Mouse (Mus musculus): ENCODE data around the gene Stn1. TPM values are rescaled to one million over a fixed set of nuclear protein-coding genes. Genes with fewer than 3 reads are reported as not detected.

Gene Stn1
- polyA plus RNA-seq, 1 experiment, result 12.7 TPM

GRCm38 (mm10) chr19:47454167-47455000, 82.9 kb downstream of the Stn1 start:
- DNase-seq (ENCODE audit: low read depth), result no peak

- no peak for DNase-seq (ENCODE audit: low read depth)
Measured at GRCm38 (mm10) chr19:47453352-47453751, 84.0 kb downstream of the Stn1 start.

GRCm38 (mm10) chr19:47452682-47453081, 84.6 kb downstream of the Stn1 start:
- no peak for DNase-seq (ENCODE audit: low read depth)

GRCm38 (mm10) chr19:47452211-47452610, 85.1 kb downstream of the Stn1 start:
- DNase-seq (ENCODE audit: low read depth), result no peak

GRCm38 (mm10) chr19:47451476-47452113, 85.7 kb downstream of the Stn1 start:
- no peak for DNase-seq (ENCODE audit: low read depth)

Other genes starting within 250 kb of the Stn1 start
- gene Sh3pxd2a, start 73.1 kb downstream of the Stn1 start, polyA plus RNA-seq (2012; rRNA removed), result 45.5 and 48.1 TPM in 2 replicates
- 11.5 and 12.3 TPM in 2 replicates for gene Slk, start 42.2 kb upstream of the Stn1 start, polyA plus RNA-seq (2012; rRNA removed)
- gene Col17a1, start 154.6 kb upstream of the Stn1 start, polyA plus RNA-seq (2012; rRNA removed), result 7.9 and 8.3 TPM in 2 replicates
- gene Sfr1, start 194.2 kb upstream of the Stn1 start, polyA plus RNA-seq (2012; rRNA removed), result 55.3 and 66.8 TPM in 2 replicates

Measured in gonadal fat pad, adult 2 months (tissue).